21 mouse cellular contexts compared by ENCODE assay signal in the genomic region with DNA sequence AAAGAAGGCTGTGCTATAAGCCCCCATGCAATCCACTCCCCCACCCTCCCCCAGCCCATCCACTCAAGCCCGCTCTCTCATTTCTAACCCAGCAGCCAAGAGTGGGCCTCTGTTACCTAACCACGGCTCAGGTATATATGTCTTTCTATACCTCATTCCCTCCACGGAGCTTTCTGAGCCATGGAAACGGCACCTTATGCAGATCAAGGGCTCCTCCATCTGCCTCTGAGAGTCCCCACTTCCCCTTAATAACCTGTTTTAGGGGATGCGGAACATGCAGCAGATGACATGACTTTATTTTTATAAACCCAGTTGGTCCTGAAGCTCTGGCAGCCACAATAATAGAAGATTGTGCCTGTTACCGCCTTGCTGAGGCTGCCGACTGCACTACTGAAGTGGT.
DNase-seq lines count a peak whose midpoint lies in the region; ATAC-seq and TF ChIP-seq lines count a peak whose summit lies in the region.
"Had no signal": no experiment of that assay in that cellular context is flagged by ENCODE, and none has a peak within 500 bp of the region (broad histone marks: within the 10 kb centered on the region; RNA-seq: fewer than 3 reads in every experiment).

No protein-coding gene starts in this region.

- no peaks in the 10 kb centered on the region; the same call in 1 of the 2 replicates for H3K36me3 ChIP-seq in hindbrain, embryonic 13.5 days
- H3K36me3 ChIP-seq in hindbrain, postnatal 0 days (ENCODE audit: insufficient read depth, low read length) = no peaks in the 10 kb centered on the region
- no peaks in the 10 kb centered on the region for H3K36me3 ChIP-seq in neural tube, embryonic 13.5 days
- no peaks in the 10 kb centered on the region for H3K36me3 ChIP-seq in midbrain, embryonic 15.5 days (replicated peaks)
- H3K36me3 ChIP-seq: embryonic facial prominence, embryonic 13.5 days; heart, embryonic 13.5 days; intestine, embryonic 15.5 days; stomach, embryonic 15.5 days had no signal

- no peak for ATAC-seq in hindbrain, embryonic 13.5 days (ENCODE audit: low FRiP score)
- ATAC-seq in hindbrain, postnatal 0 days = no peak
- ATAC-seq in neural tube, embryonic 13.5 days (ENCODE audit: low read depth) = 0 out of 2 replicates have a peak, but pooled peaks have one; percentile 28
- no peak for ATAC-seq in midbrain, embryonic 15.5 days (replicated peaks)
- ATAC-seq: intestine, embryonic 15.5 days had no signal

- TF ChIP-seq CTCF in hindbrain, postnatal 0 days (IDR thresholded peaks at IDR 0.05; ENCODE audit: low read depth) = no peak

- no peak overlapping the region for H3K4me3 ChIP-seq in hindbrain, embryonic 13.5 days
- no peak overlapping the region for H3K4me3 ChIP-seq in hindbrain, postnatal 0 days (ENCODE audit: low read length)
- no peak overlapping the region for H3K4me3 ChIP-seq in neural tube, embryonic 13.5 days
- no peak overlapping the region for H3K4me3 ChIP-seq in midbrain, embryonic 15.5 days
- H3K4me3 ChIP-seq: embryonic facial prominence, embryonic 13.5 days; heart, embryonic 13.5 days; intestine, embryonic 15.5 days; stomach, embryonic 15.5 days had no signal

- H3K4me1 ChIP-seq in hindbrain, embryonic 13.5 days (replicated peaks) = peaks cover 25% of the 10 kb centered on the region
- peaks cover 10% of the 10 kb centered on the region for H3K4me1 ChIP-seq in hindbrain, postnatal 0 days (ENCODE audit: insufficient read depth, low read length)
- H3K4me1 ChIP-seq in neural tube, embryonic 13.5 days (replicated peaks) = peaks cover 34% of the 10 kb centered on the region
- H3K4me1 ChIP-seq in midbrain, embryonic 15.5 days = peaks cover 10% of the 10 kb centered on the region
- H3K4me1 ChIP-seq: heart, embryonic 13.5 days; intestine, embryonic 15.5 days; stomach, embryonic 15.5 days had no signal

- H3K9me3 ChIP-seq in hindbrain, embryonic 13.5 days = no peaks in the 10 kb centered on the region
- no peaks in the 10 kb centered on the region for H3K9me3 ChIP-seq in hindbrain, postnatal 0 days (ENCODE audit: low read length)
- no peaks in the 10 kb centered on the region for H3K9me3 ChIP-seq in neural tube, embryonic 13.5 days
- H3K9me3 ChIP-seq in midbrain, embryonic 15.5 days = no peaks in the 10 kb centered on the region
- H3K9me3 ChIP-seq: embryonic facial prominence, embryonic 13.5 days; heart, embryonic 13.5 days; intestine, embryonic 15.5 days; stomach, embryonic 15.5 days had no signal

- no peak overlapping the region for H3K4me2 ChIP-seq in hindbrain, embryonic 13.5 days
- H3K4me2 ChIP-seq in hindbrain, postnatal 0 days (ENCODE audit: low read depth, low read length) = no peak overlapping the region
- H3K4me2 ChIP-seq in neural tube, embryonic 13.5 days = no peak overlapping the region
- no peak overlapping the region for H3K4me2 ChIP-seq in midbrain, embryonic 15.5 days
- H3K4me2 ChIP-seq: embryonic facial prominence, embryonic 13.5 days; heart, embryonic 13.5 days; intestine, embryonic 15.5 days; stomach, embryonic 15.5 days had no signal

- 72% methylated on average over 7 of the region's 7 CpGs for WGBS in hindbrain, embryonic 13.5 days
- 68% methylated on average over 7 of the region's 7 CpGs for whole genome bisulfite sequencing in hindbrain, postnatal 0 days
- 77% methylated on average over 7 of the region's 7 CpGs for WGBS in neural tube, embryonic 13.5 days
- WGBS in midbrain, embryonic 15.5 days = 71% methylated on average over 7 of the region's 7 CpGs

- H3K27ac ChIP-seq in hindbrain, embryonic 13.5 days = peak overlapping the region; percentile 20; the same call in 1 of the 2 replicates
- no peak overlapping the region for H3K27ac ChIP-seq in hindbrain, postnatal 0 days
- peak overlapping the region; percentile 47; the same call in 1 of the 2 replicates for H3K27ac ChIP-seq in neural tube, embryonic 13.5 days (replicated peaks)
- H3K27ac ChIP-seq in midbrain, embryonic 15.5 days = 0 out of 2 replicates have a peak overlapping the region, but pooled peaks have one; percentile 19
- H3K27ac ChIP-seq: embryonic facial prominence, embryonic 13.5 days; heart, embryonic 13.5 days; intestine, embryonic 15.5 days; liver, embryonic 14.5 days; macrophage; stomach, embryonic 15.5 days had no signal

- H3K27me3 ChIP-seq in hindbrain, embryonic 13.5 days = no peaks in the 10 kb centered on the region
- no peaks in the 10 kb centered on the region for H3K27me3 ChIP-seq in hindbrain, postnatal 0 days (ENCODE audit: insufficient read depth, low read length)
- H3K27me3 ChIP-seq in neural tube, embryonic 13.5 days = no peaks in the 10 kb centered on the region
- no peaks in the 10 kb centered on the region for H3K27me3 ChIP-seq in midbrain, embryonic 15.5 days (replicated peaks)
- H3K27me3 ChIP-seq: embryonic facial prominence, embryonic 13.5 days; intestine, embryonic 15.5 days; stomach, embryonic 15.5 days had no signal

- peak overlapping the region; percentile 39; the same call in 1 of the 2 replicates for H3K9ac ChIP-seq in hindbrain, embryonic 13.5 days
- H3K9ac ChIP-seq in hindbrain, postnatal 0 days (replicated peaks; ENCODE audit: low read length) = no peak overlapping the region
- 0 out of 2 replicates have a peak overlapping the region, but pooled peaks have one; percentile 19 for H3K9ac ChIP-seq in neural tube, embryonic 13.5 days
- H3K9ac ChIP-seq in midbrain, embryonic 15.5 days = no peak overlapping the region
- H3K9ac ChIP-seq: embryonic facial prominence, embryonic 13.5 days; heart, embryonic 13.5 days; intestine, embryonic 15.5 days; liver, embryonic 14.5 days; stomach, embryonic 15.5 days had no signal

- DNase-seq in hindbrain, postnatal 0 days (ENCODE audit: low spot score) = no peak
- no peak for DNase-seq in neural tube, embryonic 10.5 days (ENCODE audit: extremely low spot score, low spot score)
- no peak for DNase-seq in layer of hippocampus, adult 9-11 months
- no peak for DNase-seq in layer of hippocampus, adult 8-10 months (ENCODE audit: low spot score in 2 of 2)
- DNase-seq: cerebellum, adult 9-10 months; gastrocnemius, postnatal 14 days; heart, adult 18-20 months; heart, postnatal 36 days; kidney, adult 9 months; kidney, postnatal 25 days; right cerebral cortex, postnatal 14 days; thymus, adult 2 months had no signal

Comparison
In these comparisons a context has a peak if more than half of its experiments do, and no peak if none do; other contexts are left out.
1. H3K9ac ChIP-seq: peak in hindbrain, embryonic 13.5 days (single experiment) and neural tube, embryonic 13.5 days (single experiment); none in hindbrain, postnatal 0 days (single experiment) and midbrain, embryonic 15.5 days (single experiment).